Mouse (Mus musculus): ENCODE results near the gene Ranbp3l.

Ranbp3l gene

DNA sequence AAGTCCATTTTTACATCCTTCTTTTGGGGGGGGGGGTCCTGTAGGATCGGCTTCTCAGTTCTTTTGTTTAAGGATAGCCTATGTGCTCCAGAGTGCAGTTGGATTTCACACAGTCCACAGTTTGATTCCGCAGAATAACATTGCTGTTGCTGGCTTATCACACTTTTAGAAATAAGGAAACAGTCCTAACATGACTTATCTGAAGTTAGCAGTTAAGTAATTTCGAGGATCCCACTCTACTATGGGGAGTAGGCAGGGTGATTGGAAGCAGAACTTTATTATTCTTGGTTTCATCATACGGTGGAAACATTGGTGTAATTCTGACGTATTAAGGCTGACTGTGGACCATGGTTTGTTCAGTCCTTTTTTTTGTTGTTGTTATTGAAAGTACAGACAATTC lies 122.9 kb downstream of the Ranbp3l start:
- in situ Hi-C loops (cut with MboI; ENCODE audit: unreplicated experiment in 2 of 2): no loop called here

DNA sequence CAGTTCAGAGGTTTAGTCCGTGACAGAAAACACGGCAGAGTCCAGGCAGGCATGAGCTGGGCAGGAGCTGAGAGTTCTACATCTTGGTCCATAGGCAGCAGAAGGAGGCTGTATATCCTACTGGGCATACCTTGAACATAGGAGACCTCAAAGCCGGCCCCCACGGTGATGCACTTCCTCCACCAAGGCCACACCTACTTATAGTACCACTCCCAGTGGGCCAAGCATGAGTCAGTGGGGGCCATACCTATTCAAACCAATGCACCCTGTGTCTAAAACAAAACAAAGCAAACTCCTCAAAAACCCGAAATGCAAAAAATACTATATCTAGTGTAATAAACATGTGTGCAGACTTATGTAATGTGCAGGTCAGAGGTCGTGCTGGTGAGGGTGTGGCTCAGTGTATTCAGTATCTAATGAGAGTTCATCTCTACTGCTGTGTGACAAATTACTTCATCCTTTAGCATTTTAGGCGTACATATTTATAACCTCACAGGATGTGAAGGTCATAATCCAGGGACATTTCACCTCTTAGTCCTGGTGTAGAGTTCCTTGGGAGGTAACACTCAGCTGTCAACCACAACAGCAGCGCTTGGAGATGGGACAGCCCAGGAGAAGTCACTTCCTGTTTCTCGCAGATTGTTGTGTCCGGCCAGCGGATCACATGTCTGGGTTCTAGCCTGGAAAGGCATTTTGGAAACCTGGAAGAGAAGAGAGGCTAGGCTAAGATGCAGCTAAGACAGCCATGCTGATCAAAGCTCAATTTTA lies 126.0 kb downstream of the Ranbp3l start:
- in situ Hi-C loops (cut with MboI; ENCODE audit: unreplicated experiment in 2 of 2): no loop called here

- in situ Hi-C loops (cut with MboI; ENCODE audit: unreplicated experiment in 2 of 2): no loop called here
Observed at GRCm38 (mm10) chr15:9094366-9094750, 126.6 kb downstream of the Ranbp3l start.

GRCm38 (mm10) chr15:9096865-9097264 lies 129.1 kb downstream of the Ranbp3l start:
- in situ Hi-C loops (cut with MboI; ENCODE audit: unreplicated experiment in 2 of 2): no loop called here

GRCm38 (mm10) chr15:9100446-9101077 lies 132.8 kb downstream of the Ranbp3l start:
- in situ Hi-C loops (cut with MboI; ENCODE audit: unreplicated experiment in 2 of 2): no loop called here

DNA sequence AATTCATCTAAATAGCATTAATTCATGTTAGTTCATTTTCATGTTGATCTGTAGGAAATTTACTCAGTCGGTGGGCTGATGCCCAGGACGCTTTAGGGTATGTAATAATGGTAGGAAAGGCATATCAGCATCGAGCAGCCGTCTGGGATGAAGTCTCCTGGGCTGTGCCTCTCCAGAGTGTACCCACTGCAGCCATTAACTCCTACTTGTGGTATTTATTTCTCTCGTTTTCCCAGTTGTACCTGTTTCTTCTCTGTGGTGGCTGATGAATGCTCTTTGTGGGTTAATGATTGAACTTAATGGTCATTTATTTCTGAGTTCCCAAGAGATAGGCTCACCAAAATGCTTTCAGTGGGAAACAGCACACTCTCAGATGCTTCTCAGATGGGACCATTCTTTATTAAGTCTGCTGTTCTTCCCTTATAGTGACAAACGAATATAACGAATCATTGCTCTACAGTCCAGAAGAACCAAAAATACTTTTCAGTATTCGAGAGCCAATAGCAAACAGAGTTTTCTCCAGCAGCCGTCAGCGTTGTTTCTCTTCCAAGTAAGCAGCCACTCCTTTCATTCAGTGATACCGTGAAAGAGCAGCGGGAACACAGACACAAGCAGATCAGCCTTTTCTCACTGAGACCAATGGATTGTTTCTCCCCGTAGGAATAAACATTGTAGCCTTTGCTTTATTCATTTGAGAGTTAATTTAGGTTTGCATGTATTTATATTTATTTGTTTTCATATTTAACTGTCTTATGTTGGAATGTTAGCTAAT lies 138.7 kb downstream of the Ranbp3l start:
- in situ Hi-C loops (cut with MboI; ENCODE audit: unreplicated experiment in 2 of 2): no loop called here

DNA sequence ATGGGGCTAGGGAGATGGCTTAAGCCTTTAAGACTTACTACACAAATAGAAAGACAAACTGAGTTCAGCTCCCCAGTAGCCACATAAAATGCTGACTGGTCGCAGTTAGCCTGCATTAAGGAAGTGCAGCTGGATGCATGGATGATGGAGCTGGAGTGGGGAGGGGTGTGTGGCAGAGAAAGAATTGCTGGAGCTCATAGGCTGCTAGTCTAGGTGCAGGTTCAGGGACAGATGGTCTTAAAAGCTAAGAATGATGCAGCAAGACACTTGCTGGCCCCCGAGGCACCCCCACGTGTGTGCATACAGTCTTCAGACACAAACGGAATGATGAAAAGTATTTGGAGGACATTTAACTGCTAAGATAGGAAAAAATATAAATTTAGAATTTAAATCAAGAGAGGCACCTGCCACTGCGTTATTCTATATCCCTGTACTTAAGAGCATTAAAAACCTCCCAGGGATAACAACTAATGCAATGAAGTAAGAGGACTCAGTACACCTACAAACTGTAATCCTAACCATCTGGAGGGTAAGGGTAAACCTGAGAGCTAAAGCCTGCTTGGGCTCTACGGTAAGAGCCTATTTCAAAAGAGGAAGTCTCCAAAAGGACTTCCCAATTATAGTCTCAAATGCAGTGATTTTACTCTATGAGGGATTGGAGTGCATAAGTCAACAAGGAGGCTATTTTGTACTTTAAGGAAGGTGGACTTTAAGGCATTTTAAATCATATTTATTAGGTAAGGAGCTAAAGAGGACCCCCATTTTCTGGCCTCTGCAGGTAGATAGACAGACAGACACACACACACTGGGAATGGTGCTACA lies 143.0 kb downstream of the Ranbp3l start:
- in situ Hi-C loops (cut with MboI; ENCODE audit: unreplicated experiment in 2 of 2): loop anchor here in 1 of 2 experiments (10.0 kb wide), 1 partner anchor 1764 kb away; no protein-coding TSS in a partner anchor

DNA sequence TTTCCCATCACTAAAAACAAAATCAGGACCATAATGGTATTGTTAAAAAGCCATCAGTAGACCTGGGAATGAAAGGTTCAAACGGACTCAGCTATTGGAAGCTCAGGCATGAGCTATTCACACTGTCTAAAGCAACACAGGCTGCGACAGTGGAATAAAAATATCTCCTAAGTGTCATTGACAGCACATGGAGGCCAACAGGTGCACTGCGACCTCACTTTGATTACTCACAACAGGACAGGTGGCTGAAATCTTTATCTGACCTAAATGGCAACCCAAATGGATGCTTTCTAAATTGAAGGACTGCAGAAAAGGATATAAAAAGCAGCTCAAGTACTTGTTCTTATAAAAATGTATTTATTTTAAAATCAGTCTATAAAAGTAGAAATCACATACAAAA lies 143.9 kb downstream of the Ranbp3l start:
- in situ Hi-C loops (cut with MboI; ENCODE audit: unreplicated experiment in 2 of 2): loop anchor here in 1 of 2 experiments (10.0 kb wide), 1 partner anchor 1763 kb away; no protein-coding TSS in a partner anchor

- in situ Hi-C loops (cut with MboI; ENCODE audit: unreplicated experiment in 2 of 2): loop anchor here in 1 of 2 experiments (10.0 kb wide), 1 partner anchor 1761 kb away; no protein-coding TSS in a partner anchor
Observed at GRCm38 (mm10) chr15:9113556-9113955, 145.8 kb downstream of the Ranbp3l start.

DNA sequence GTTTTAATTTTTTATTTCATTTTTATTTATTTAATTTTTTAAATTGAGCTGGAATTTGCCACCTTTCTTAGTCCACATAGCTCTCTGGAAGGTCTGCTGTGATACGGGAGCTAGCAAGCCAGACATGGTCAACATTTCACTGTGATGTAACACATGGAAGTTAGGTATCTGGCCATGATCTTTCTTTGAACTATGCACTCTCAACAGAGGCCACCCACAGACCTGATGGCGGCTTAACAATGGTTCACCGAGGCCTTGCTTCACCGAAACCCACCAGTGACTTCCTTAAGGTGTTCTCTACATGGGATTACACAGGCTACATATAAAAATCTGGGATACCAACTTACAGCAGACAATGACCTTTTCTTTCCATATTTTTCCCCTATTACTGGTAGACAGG lies 146.4 kb downstream of the Ranbp3l start:
- in situ Hi-C loops (cut with MboI; ENCODE audit: unreplicated experiment in 2 of 2): loop anchor here in 1 of 2 experiments (10.0 kb wide), 1 partner anchor 1761 kb away; no protein-coding TSS in a partner anchor

DNA sequence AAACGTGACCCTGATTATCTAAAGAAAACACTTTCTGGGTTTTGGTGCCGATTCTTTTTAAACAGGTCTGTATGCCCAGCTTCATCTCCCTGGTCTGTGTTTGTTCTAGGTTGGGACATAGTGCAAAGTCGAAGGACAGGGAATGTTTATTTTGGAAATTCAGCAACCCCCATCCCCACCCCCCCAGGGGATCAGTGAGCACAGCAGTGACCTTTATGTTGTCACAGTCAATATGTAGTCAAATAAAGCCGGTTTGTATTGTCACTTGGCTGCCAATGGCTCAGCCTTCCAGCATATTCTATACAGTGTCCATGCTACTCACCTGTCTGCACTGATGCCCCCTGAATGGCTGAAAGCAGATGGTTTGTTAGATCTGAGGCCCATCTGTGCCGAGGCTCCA lies 146.8 kb downstream of the Ranbp3l start:
- in situ Hi-C loops (cut with MboI; ENCODE audit: unreplicated experiment in 2 of 2): loop anchor here in 1 of 2 experiments (10.0 kb wide), 1 partner anchor 1760 kb away; no protein-coding TSS in a partner anchor
